Mouse (Mus musculus) limb, embryonic 15.5 days (tissue): ENCODE results near the gene Xylb. TPM values are rescaled to one million over a fixed set of nuclear protein-coding genes. Genes with fewer than 3 reads are reported as not detected.

Experiments used
- ATAC-seq: fragments of 200-750 bp; cut with Nextera tagmentation; 2 replicates; pipeline ENCODE4 v1.8.0; 2017; ENCODE audit warnings: low read depth, moderate TSS enrichment; ENCODE audit not compliant: insufficient number of reproducible peaks, low FRiP score, low TSS enrichment
- H3K27ac ChIP-seq: fragments of 300-500 bp; sonication (generic); 2 replicates; pipeline ENCODE4 v1.5.1; 2015; ENCODE audit warnings: moderate library complexity, mild to moderate bottlenecking, inconsistent platforms
- H3K27me3 ChIP-seq: fragments of 300-500 bp; sonication (generic); 2 replicates; pipeline ENCODE4 v1.6.1; 2015; ENCODE audit warnings: inconsistent platforms
- H3K36me3 ChIP-seq: fragments of 300-500 bp; sonication (generic); 2 replicates; pipeline ENCODE4 v1.6.1; 2015; ENCODE audit warnings: inconsistent platforms
- H3K4me1 ChIP-seq: fragments of 300-500 bp; sonication (generic); 2 replicates; pipeline ENCODE4 v1.6.1; 2015; ENCODE audit warnings: inconsistent platforms
- H3K4me2 ChIP-seq: fragments of 300-500 bp; sonication (generic); 2 replicates; pipeline ENCODE4 v1.6.1; 2015; ENCODE audit warnings: mild to moderate bottlenecking, inconsistent platforms
- H3K4me3 ChIP-seq: fragments of 300-500 bp; sonication (generic); 2 replicates; pipeline ENCODE4 v1.5.1; 2015; ENCODE audit warnings: mild to moderate bottlenecking, inconsistent platforms
- H3K9ac ChIP-seq: fragments of 300-500 bp; sonication (generic); 2 replicates; pipeline ENCODE4 v1.6.1; 2015; ENCODE audit warnings: inconsistent platforms
- H3K9me3 ChIP-seq: fragments of 300-500 bp; sonication (generic); 2 replicates; pipeline ENCODE4 v1.6.1; 2016; ENCODE audit warnings: inconsistent platforms
- WGBS: fragments of 180-500 bp; shearing (Covaris S2); methylation state at CpG from one replicate; pipeline ENCODE4 v1.1.7; 2015; 5-methylcytosine and 5-hydroxymethylcytosine counted together
- polyA plus RNA-seq: library from polyadenylated mRNA; unstranded; fragments of >200 nt; fragmentation: Nextera tagmentation; extraction: Ambion mirVana; gene quantifications from 2 replicates; pipeline ENCODE4 v1.2.1, GENCODE M21; 2015

The Xylb gene
- polyA plus RNA-seq, result 4.2 and 5.8 TPM in 2 replicates

DNA sequence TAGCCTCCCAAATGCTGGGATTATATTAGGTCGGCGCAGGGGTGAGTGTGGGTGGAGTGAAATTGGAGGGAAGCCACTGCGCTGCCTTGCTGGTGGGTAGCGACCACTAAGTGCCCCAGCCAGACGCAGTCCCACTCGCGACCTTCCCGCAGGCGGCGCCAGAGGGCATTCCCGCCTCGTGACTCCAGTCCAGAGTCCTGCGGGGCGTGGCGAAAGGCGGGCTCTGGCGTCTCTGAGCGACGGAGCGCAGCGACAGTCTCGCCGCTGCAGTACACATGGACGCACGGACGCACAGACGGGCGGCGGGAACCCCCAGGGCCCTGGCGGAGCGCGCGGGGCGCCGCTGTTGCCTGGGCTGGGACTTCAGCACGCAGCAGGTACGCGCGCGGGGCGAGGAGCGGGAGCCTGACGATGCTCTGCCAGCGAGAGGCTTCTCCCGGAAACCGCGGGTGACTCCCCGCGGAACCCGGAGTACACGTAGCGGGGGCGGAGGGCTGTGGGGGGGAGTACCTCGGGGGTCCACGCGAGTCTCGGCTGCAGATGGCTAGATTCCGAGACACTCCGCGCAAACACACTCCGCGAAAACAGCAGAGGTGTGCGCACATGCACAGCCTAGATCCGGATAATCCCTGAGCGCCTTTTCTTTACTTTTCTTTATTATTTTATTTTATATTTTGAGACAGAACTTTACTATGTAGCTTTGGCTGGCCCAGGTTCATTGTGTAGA lies at the start of gene Xylb:
Gene Xylb, plus strand, starts transcription at position 51 of the 727 bp plus-strand sequence.
- H3K4me2 ChIP-seq, result peak within 1 kb of the TSS; percentile 94
- H3K27me3 ChIP-seq, result no peaks in the 10 kb centered on the region; the same call in 1 of the 2 replicates
- WGBS, result 2% methylated on average over 65 of the region's 65 CpGs
- H3K4me3 ChIP-seq, result peak within 1 kb of the TSS; percentile 73
- H3K27ac ChIP-seq, result no peak within 1 kb of the TSS
- H3K36me3 ChIP-seq, result peaks cover 3% of the 10 kb centered on the region; the same call in 1 of the 2 replicates
- H3K9me3 ChIP-seq, result no peaks in the 10 kb centered on the region
- peaks cover 7% of the 10 kb centered on the region; the same call in 1 of the 2 replicates for H3K4me1 ChIP-seq
- ATAC-seq, result peak; percentile 74
- H3K9ac ChIP-seq, result peak within 1 kb of the TSS; percentile 76

DNA sequence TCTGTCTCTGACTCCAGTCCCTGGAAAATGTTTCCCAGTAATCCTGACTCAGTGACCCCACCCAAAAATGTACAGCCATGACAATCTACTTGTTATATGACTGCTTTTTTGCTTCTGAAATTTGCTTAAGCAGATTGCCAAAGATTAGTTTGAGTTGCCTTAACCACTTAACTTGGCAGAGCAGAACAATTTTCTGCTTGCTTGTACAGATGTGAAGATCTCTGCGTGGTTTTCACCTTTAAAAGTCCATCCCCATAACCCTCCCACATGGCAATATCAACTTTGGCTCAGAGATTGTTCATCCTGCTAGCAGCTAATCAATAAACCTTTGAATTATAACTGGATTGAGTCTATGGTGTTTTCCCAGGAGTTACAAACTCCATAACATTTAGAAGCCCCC lies 48.1 kb upstream of the Xylb start:
- Histone ChIP-seq H3K27me3 (no peaks in the 10 kb centered on the region), H3K9me3 (no peaks in the 10 kb centered on the region), H3K4me2 (no peak overlapping the region), H3K9ac (no peak overlapping the region), H3K27ac (no peak overlapping the region), H3K36me3 (no peaks in the 10 kb centered on the region), H3K4me1 (no peaks in the 10 kb centered on the region), H3K4me3 (no peak overlapping the region)
- WGBS, result 86% methylated on average over 1 of the region's 1 CpGs
- no peak for ATAC-seq

DNA sequence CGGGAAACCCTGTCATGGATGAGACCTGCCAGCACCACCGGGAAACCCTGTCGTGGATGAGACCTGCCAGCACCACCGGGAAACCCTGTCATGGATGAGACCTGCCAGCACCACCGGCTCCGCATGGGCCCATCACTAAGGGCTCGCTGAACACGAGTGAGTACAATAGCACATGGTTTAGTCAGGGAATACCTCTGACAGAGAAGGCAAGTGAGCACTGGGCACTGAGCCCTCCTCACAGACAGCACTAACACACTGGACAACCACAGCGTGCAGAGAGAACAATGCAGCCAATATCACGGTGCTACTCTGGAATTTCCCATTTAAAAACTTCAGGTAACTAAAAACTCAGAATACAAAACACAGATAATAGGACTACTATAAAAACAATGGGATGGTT lies 44.1 kb upstream of the Xylb start:
- WGBS, result 94% methylated on average over 10 of the region's 10 CpGs
- no peak overlapping the region for H3K4me3 ChIP-seq
- no peak overlapping the region for H3K9ac ChIP-seq
- H3K4me2 ChIP-seq, result no peak overlapping the region
- no peaks in the 10 kb centered on the region for H3K9me3 ChIP-seq
- ATAC-seq, result no peak
- no peaks in the 10 kb centered on the region for H3K4me1 ChIP-seq
- H3K36me3 ChIP-seq, result no peaks in the 10 kb centered on the region
- no peaks in the 10 kb centered on the region for H3K27me3 ChIP-seq
- no peak overlapping the region for H3K27ac ChIP-seq

DNA sequence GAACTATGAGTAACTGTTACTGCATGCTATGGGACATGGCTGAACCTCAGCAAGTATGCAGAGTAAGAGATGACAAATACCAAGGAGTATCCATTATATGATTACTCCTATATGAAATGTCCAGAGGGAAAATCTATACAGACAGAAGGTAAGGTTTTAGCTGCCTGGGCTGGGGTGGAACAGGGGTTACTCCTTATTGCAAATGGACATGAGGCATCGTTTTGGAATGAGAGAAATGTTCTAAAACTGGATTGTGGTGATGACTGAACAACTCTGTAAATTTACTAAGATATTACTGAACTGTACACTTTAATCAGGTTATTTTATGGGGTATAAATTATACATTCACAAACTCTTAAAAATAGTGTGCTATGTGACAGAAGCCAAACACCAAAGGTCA lies 38.3 kb upstream of the Xylb start:
- H3K27me3 ChIP-seq, result no peaks in the 10 kb centered on the region
- no peak overlapping the region for H3K4me2 ChIP-seq
- H3K27ac ChIP-seq, result no peak overlapping the region
- H3K4me1 ChIP-seq, result peaks cover 18% of the 10 kb centered on the region; the same call in 1 of the 2 replicates
- no peak overlapping the region for H3K4me3 ChIP-seq
- H3K9ac ChIP-seq, result no peak overlapping the region
- H3K36me3 ChIP-seq, result no peaks in the 10 kb centered on the region
- no peak for ATAC-seq
- H3K9me3 ChIP-seq, result no peaks in the 10 kb centered on the region
- WGBS, result 86% methylated on average over 1 of the region's 1 CpGs

DNA sequence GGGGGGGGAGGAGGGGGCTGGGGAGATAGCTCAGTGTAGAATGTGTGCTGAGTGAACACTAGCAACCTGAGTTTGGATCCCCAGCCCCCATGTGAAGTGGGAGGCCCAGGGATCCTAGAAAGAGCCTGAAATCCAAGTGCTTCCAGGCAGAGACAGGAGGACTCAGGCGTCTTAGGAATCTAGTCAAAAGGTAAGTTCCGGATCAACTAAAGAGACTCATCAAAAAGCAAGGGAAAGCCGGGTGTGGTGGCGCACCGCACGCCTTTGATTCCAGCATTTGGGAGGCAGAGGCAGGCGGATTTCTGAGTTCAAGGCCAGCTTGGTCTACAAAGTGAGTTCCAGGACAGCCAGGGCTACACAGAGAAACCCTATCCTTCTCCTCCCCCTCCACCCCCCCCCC lies 36.7 kb upstream of the Xylb start:
- peak overlapping the region; percentile 99; the same call in 1 of the 2 replicates for H3K4me3 ChIP-seq
- WGBS, result 87% methylated on average over 7 of the region's 7 CpGs

DNA sequence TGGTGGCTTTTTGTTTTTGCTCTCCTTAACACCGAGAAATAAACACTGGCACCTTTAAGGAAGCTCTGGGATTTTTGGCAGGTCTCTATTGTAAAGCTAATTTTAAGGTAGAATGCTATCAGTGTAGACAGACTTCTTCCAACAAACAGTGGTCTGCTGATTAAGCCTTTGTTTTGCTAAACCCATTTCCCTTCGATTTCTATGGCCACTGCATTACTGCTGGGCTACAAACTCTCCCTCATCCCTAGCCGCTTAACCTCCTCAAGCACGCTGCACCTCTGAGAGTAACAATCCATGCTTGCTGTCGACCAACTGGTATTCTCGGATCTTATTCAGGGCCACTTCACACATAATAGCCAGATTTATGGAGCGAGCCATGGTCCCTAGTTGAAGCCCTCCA lies 36.2 kb upstream of the Xylb start:
- no peak for ATAC-seq
- Histone ChIP-seq H3K4me3 (peak overlapping the region; percentile 99), H3K9me3 (no peaks in the 10 kb centered on the region), H3K9ac (no peak overlapping the region), H3K36me3 (no peaks in the 10 kb centered on the region), H3K27ac (no peak overlapping the region), H3K27me3 (no peaks in the 10 kb centered on the region), H3K4me2 (peak overlapping the region; percentile 97), H3K4me1 (peaks cover 18% of the 10 kb centered on the region; the same call in 1 of the 2 replicates)
- 12% methylated on average over 7 of the region's 7 CpGs for WGBS

More for the DNA sequence above, 36.7 kb upstream of the Xylb start:
- H3K9ac ChIP-seq, result no peak overlapping the region
- H3K36me3 ChIP-seq, result no peaks in the 10 kb centered on the region
- H3K4me1 ChIP-seq, result peaks cover 18% of the 10 kb centered on the region; the same call in 1 of the 2 replicates
- H3K27ac ChIP-seq, result no peak overlapping the region
- no peaks in the 10 kb centered on the region for H3K9me3 ChIP-seq
- H3K27me3 ChIP-seq, result no peaks in the 10 kb centered on the region
- peak overlapping the region; percentile 97; the same call in 1 of the 2 replicates for H3K4me2 ChIP-seq
- ATAC-seq, result no peak

DNA sequence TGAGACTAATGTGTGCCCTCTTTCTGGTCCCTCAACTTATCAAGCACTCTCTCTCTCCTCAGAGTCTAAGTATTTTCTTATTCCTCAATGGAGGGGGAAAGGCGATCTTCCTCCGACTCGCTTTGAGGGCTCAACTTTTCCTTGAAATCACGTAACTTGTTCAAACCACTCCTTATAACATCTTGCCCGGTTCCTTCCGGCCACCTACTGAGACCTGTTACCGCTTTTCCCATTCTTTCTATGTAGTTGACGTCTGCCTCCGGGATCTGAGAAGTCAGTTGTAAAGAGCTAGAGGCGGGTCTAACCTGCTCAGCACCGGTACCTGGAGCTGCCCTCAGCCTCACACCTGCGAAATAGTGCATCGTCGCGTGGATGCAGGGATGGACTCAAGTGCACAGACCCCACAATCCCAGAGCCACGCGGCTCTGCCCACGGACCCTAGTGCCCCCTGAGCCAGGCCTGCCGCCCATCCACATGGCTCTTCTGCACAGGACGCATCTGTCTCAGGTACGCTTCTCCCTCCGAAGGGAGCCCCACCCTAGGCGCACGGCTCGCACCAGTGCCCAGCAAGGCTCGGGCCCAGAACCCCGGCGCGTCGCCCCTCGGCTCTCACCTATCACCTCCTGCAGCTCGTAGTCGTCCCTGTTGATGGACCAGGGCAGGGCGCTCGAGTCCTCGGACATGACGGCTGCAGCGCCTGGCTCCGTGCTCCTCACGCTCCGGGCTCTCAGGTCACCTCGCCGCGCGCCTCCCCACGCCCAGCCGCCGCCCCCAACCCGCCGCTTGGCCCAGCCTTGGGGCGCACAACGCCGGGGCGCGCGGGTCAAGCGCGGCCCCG lies 35.6 kb upstream of the Xylb start:
- peak overlapping the region; percentile 92 for H3K27ac ChIP-seq
- under 1% methylated on average over 59 of the region's 59 CpGs for WGBS
- H3K4me3 ChIP-seq, result peak overlapping the region; percentile 99
- H3K9me3 ChIP-seq, result no peaks in the 10 kb centered on the region
- no peaks in the 10 kb centered on the region for H3K36me3 ChIP-seq
- H3K27me3 ChIP-seq, result no peaks in the 10 kb centered on the region
- ATAC-seq, result peak; percentile 13
- H3K4me1 ChIP-seq, result peaks cover 18% of the 10 kb centered on the region; the same call in 1 of the 2 replicates
- H3K4me2 ChIP-seq, result peak overlapping the region; percentile 97
- peak overlapping the region; percentile 81 for H3K9ac ChIP-seq

DNA sequence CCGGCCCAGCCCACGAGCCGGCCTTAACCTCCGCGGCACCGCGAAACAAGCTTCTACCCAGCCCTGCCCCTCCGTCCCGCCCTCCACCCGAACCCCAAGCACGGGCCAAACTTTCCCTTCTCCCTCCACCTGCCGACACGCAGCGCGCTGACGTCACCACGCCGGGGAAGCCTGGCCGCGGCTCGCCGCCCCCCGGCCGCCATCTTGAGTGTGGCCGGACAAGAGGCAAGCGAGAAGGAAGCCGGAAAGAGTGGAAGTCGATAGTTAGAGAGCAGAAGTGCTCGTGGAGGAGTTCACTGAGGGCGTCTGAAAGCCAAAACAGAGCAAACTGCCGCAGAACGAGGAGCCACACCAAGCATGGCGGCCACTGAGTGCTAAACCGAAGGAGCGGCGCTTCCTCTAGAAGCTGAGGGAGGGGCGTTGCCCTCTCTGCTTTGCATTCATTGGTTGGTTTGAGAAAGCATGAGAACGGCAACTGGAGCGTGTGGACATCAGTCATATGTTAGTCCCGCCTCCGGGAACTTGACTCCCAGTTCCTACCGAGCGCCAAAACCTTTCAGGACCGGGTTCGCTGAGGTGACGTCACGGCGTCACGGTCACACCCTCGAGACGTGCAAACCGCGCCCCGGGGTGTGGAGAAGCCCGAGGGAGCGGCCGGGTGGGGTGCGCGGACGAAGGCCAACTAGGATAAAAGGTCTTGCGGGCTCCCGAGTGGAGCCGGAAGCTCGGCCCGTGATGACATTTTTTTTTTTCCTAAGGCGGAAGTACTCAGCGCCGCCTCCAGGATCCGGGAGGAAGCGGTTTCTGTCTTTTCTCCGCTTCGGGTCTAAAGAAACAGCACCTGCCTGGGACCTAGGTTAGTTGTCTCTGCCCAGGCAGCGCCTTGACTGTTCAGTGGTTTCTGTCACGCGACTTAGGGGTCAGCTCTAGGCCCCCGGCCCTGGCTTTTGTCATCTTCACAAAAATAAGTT lies 34.6 kb upstream of the Xylb start, which contains the start of gene Oxsr1:
Gene Oxsr1, minus strand, starts transcription at position 139 of the 971 bp plus-strand sequence.
- WGBS, result 0% methylated on average over 76 of the region's 76 CpGs
- peaks cover 18% of the 10 kb centered on the region; the same call in 1 of the 2 replicates for H3K4me1 ChIP-seq
- H3K4me2 ChIP-seq, result peak within 1 kb of the TSS; percentile 97
- H3K36me3 ChIP-seq, result no peaks in the 10 kb centered on the region
- no peaks in the 10 kb centered on the region for H3K27me3 ChIP-seq
- H3K9me3 ChIP-seq, result no peaks in the 10 kb centered on the region
- ATAC-seq, result peak; percentile 98
- peak within 1 kb of the TSS; percentile 81 for H3K9ac ChIP-seq
- peak within 1 kb of the TSS; percentile 99 for H3K4me3 ChIP-seq
- H3K27ac ChIP-seq, result peak within 1 kb of the TSS; percentile 92

DNA sequence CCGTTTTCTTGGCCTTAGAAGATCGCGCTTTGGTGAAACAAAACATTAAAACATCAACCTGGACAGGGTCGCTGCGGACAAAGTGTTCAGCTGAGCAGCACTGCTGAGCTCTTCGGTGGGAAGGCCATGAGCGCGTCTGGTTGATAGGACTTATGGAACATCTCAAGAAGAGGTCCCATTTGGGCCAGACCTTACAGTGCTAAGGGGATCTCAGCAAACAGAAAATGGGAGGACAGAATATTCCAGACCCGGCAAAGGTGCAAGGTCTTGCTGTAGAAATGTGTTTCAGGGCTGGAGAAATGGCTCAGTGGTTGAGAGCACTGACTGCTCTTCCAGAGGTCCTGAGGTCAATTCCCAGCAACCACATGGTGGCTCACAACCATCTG lies 33.9 kb upstream of the Xylb start:
- Histone ChIP-seq H3K4me2 (peak overlapping the region; percentile 97), H3K36me3 (no peaks in the 10 kb centered on the region), H3K9ac (peak overlapping the region; percentile 50), H3K9me3 (no peaks in the 10 kb centered on the region), H3K4me3 (peak overlapping the region; percentile 99), H3K27ac (peak overlapping the region; percentile 92), H3K4me1 (peaks cover 18% of the 10 kb centered on the region; the same call in 1 of the 2 replicates), H3K27me3 (no peaks in the 10 kb centered on the region)
- WGBS, result 7% methylated on average over 9 of the region's 9 CpGs
- no peak for ATAC-seq

DNA sequence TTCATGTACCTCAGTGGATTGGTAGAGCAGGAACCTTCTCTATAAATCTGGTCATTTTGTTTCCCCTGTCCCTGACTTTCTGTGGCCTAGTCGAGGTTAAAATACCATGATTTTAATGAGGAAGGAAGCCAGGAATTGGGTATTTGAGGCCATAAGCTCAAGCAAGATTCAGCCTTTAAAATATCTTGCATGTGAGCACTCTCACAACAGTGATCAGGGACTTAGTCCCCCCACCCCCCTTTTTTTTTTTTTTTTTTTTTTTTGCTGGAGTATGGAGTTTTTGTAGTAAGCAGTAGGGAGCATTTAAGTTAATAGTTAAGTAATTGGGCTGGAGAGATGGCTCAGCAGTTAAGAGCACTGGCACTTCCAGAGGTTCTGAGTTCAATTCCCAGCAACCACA lies 33.1 kb upstream of the Xylb start:
- Histone ChIP-seq H3K4me3 (no peak overlapping the region), H3K27me3 (no peaks in the 10 kb centered on the region), H3K27ac (no peak overlapping the region), H3K36me3 (no peaks in the 10 kb centered on the region), H3K9ac (no peak overlapping the region), H3K4me1 (peaks cover 18% of the 10 kb centered on the region; the same call in 1 of the 2 replicates), H3K9me3 (no peaks in the 10 kb centered on the region), H3K4me2 (no peak overlapping the region)
- WGBS, result 78% methylated on average over 1 of the region's 1 CpGs
- ATAC-seq, result no peak

DNA sequence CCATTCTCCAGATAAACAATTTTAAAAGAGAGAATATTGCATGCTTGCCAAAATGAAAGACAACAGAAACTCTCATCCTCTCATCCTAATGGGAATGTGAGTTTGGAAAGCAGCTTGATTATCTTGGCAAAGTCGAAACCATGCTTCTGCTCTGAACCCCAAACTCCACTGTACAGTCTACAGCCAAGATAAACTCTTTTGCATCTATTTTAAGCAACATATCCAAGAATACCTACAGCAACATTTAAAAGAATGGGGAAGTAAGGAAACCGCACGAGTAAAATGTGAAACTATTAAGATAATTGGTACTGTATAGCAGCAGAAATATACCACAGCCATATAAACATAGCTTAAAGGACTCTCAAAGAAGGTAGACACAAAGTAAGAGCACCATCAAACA lies 28.7 kb upstream of the Xylb start:
- no peaks in the 10 kb centered on the region for H3K4me1 ChIP-seq
- H3K36me3 ChIP-seq, result no peaks in the 10 kb centered on the region
- no peak overlapping the region for H3K4me3 ChIP-seq
- no peak overlapping the region for H3K27ac ChIP-seq
- no peaks in the 10 kb centered on the region for H3K27me3 ChIP-seq
- no peak overlapping the region for H3K9ac ChIP-seq
- no peak for ATAC-seq
- no peak overlapping the region for H3K4me2 ChIP-seq
- no peaks in the 10 kb centered on the region for H3K9me3 ChIP-seq
- 69% methylated on average over 3 of the region's 3 CpGs for WGBS
